Mouse (Mus musculus): ENCODE results near the gene Gpr142. TPM values are rescaled to one million over a fixed set of nuclear protein-coding genes. Genes with fewer than 3 reads are reported as not detected.

Gene Gpr142
- polyA plus RNA-seq (2021; fragmentation: Nextera tagmentation) = not detected in 2 replicates
- long read RNA-seq, experiment 1 = 0 reads
- long read RNA-seq, experiment 2 = 0 reads

DNA sequence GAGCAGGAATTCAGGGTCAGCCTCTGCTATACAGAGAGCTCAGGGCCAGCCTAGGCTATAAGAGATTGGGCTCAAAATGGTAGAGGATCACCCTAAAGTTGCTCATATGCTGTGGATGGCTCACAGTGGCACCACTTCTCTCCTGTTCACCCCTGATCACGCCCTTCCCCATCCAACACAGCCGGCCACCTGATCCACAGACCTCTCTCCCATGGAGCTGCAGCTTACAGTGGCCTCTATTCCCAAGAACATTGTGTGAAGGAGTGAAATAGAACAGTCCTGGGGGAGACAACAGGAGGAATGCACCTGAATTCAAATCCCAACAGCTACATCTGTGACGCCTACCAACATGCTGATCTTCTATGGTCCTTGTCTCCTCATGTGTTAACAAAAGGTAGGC lies at the start of gene Gpr142:
Gene Gpr142 (plus strand): TSS at position 301 of the 400 bp plus-strand sequence.

DNA sequence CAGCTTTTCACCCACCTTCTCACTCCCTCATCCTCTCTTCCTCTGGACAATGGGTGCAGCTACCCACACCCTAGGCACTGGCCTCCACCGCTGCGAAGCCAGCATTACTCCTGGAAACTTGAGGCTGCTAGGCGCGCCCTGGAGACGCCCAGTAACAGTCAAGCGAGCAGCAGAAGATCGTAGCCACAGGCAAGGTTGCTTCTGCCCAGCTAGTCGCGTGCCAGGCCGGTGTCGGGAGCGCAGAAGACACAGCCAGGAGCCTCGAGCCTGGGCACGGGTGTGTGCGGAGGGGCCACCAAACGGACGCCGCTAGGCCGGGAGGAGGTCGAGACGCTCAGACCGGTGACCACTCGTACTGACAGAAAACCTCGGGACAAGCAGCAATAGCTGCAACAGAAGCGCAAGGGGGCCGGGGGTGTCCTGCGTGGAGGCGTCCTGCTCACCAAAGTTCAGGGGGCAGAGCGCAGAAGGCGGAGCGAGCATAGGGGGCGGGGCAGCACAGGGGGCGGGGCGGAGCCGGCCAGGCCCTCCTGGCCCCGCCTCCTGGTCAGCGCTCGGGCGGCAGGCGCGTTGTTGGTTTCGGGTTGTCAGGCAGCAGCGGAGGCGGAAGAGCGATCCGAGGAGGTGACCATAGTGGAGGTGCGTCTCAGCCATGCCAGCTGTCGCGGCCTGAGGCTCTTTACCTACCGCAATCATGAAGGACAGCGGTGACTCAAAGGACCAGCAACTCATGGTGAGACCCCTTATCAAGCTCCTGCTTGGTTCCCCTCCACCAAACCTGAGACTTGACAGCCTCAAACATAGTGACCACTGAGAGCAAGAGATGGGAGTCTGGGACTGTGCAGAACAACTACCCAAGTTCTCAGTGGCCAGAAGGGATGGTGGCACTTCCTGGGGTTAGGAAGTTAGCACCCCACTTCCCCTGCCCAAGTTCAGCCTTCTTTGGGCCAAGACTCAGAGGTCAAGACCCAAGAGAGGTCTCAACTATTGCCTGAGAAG lies 33.6 kb upstream of the Gpr142 start, which contains the start of gene Kif19a:
Gene Kif19a (plus strand): TSS at position 569 of the 999 bp plus-strand sequence.

DNA sequence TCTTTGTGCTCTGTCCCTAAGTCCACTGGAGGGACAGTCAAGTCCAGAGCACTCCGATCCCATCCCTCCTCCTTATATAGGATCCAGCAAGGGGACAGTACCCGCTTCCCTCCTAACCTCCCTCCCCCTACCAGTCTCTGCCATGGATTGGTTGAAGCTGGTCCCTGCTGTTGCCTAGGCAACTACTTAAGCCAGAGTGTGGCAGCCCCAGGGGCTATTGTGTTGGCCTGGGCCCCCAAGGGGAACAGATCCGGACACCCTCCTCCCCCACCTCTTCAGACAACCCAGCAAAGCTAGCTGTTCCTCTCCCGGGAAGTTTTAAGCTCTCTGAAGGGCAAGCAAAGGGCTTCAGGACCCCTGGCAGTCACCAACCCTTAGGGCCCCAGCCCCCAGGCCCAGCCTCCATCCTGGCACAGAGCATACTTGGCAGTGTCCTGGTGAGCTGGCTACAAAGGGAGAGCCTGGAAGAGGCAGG lies 2.8 kb upstream of the Gpr142 start, which contains the start of gene Btbd17:
Gene Btbd17 (minus strand): TSS at position 98 of the 475 bp plus-strand sequence.

GRCm38 (mm10) chr11:114850452-114851268 lies 51.9 kb downstream of the Gpr142 start, which contains the start of gene Gprc5c:
TSS of gene Gprc5c (plus strand) at chr11:114851152.

Other genes with a start within 250 kb of the Gpr142 start
- gene Rpl38, start 130.4 kb upstream of the Gpr142 start, polyA plus RNA-seq (2021; fragmentation: Nextera tagmentation) = 4,707 and 4,862 TPM in 2 replicates
- gene Ttyh2, start 123.5 kb upstream of the Gpr142 start, polyA plus RNA-seq (2021; fragmentation: Nextera tagmentation) = 41.8 and 57.8 TPM in 2 replicates
- 1.8 and 3.5 TPM in 2 replicates for gene Dnaic2, start 71.5 kb upstream of the Gpr142 start, polyA plus RNA-seq (2021; fragmentation: Nextera tagmentation)
- gene Kif19a, start 33.5 kb upstream of the Gpr142 start, polyA plus RNA-seq (2021; fragmentation: Nextera tagmentation) = 0.34 and 0.64 TPM in 2 replicates
- gene Btbd17, start 3.0 kb upstream of the Gpr142 start, polyA plus RNA-seq (2021; fragmentation: Nextera tagmentation) = 97.8 and 99.0 TPM in 2 replicates
- gene Gprc5c, start 52.2 kb downstream of the Gpr142 start, polyA plus RNA-seq (2021; fragmentation: Nextera tagmentation) = 3.1 and 6.1 TPM in 2 replicates
- gene Cd300a, start 91.1 kb downstream of the Gpr142 start, polyA plus RNA-seq (2021; fragmentation: Nextera tagmentation) = 0.95 and 1.2 TPM in 2 replicates
- gene Cd300lb, start 135.5 kb downstream of the Gpr142 start, polyA plus RNA-seq (2021; fragmentation: Nextera tagmentation) = 0.05 TPM in 1 of 2 replicates, not detected in the other
- not detected in 2 replicates for gene Cd300c, start 170.2 kb downstream of the Gpr142 start, polyA plus RNA-seq (2021; fragmentation: Nextera tagmentation)
- gene Cd300ld, start 191.0 kb downstream of the Gpr142 start, polyA plus RNA-seq (2021; fragmentation: Nextera tagmentation) = 0.05 TPM in 1 of 2 replicates, not detected in the other
- 5.0 and 6.7 TPM in 2 replicates for gene Cd300c2, start 203.0 kb downstream of the Gpr142 start, polyA plus RNA-seq (2021; fragmentation: Nextera tagmentation)
- gene Cd300ld2, start 217.3 kb downstream of the Gpr142 start, polyA plus RNA-seq (2021; fragmentation: Nextera tagmentation) = not detected in 2 replicates
- 0.82 and 2.2 TPM in 2 replicates for gene Cd300ld4, start 228.1 kb downstream of the Gpr142 start, polyA plus RNA-seq (2021; fragmentation: Nextera tagmentation)
- gene Cd300ld5, start 238.8 kb downstream of the Gpr142 start, polyA plus RNA-seq (2021; fragmentation: Nextera tagmentation) = 0.44 and 0.52 TPM in 2 replicates
- gene Cd300ld3, start 249.5 kb downstream of the Gpr142 start, polyA plus RNA-seq (2021; fragmentation: Nextera tagmentation) = 0.87 and 1.1 TPM in 2 replicates

All from layer of hippocampus, adult 6 months (tissue).